Mouse (Mus musculus) embryonic facial prominence, embryonic 15.5 days (tissue): ENCODE measurements around the gene Trim67. TPM values are rescaled to one million over a fixed set of nuclear protein-coding genes. Genes with fewer than 3 reads are reported as not detected.

Source experiments
- ATAC-seq: fragments of 200-750 bp; cut with Nextera tagmentation; 2 replicates; pipeline ENCODE4 v1.8.0; 2017; ENCODE audit warnings: low read depth, moderate TSS enrichment; ENCODE audit not compliant: insufficient number of reproducible peaks, low FRiP score, low TSS enrichment
- H3K27ac ChIP-seq: fragments of 300-500 bp; sonication (generic); replicated peaks from 2 replicates; pipeline ENCODE4 v1.5.1; 2015; ENCODE audit warnings: mild to moderate bottlenecking, inconsistent platforms
- H3K27me3 ChIP-seq: fragments of 300-500 bp; sonication (generic); 2 replicates; pipeline ENCODE4 v1.6.1; 2015; ENCODE audit warnings: inconsistent platforms
- H3K36me3 ChIP-seq: fragments of 300-500 bp; sonication (generic); 2 replicates; pipeline ENCODE4 v1.6.1; 2015; ENCODE audit warnings: mild to moderate bottlenecking, inconsistent platforms
- H3K4me1 ChIP-seq: fragments of 300-500 bp; sonication (generic); 2 replicates; pipeline ENCODE4 v1.6.1; 2015; ENCODE audit warnings: inconsistent platforms
- H3K4me2 ChIP-seq: fragments of 300-500 bp; sonication (generic); replicated peaks from 2 replicates; pipeline ENCODE4 v1.6.1; 2015; ENCODE audit warnings: mild to moderate bottlenecking, inconsistent platforms
- H3K4me3 ChIP-seq: fragments of 300-500 bp; sonication (generic); replicated peaks from 2 replicates; pipeline ENCODE4 v1.5.1; 2015; ENCODE audit warnings: mild to moderate bottlenecking, inconsistent platforms
- H3K9ac ChIP-seq: fragments of 300-500 bp; sonication (generic); 2 replicates; pipeline ENCODE4 v1.6.1; 2015; ENCODE audit warnings: inconsistent platforms
- H3K9me3 ChIP-seq: fragments of 300-500 bp; sonication (generic); replicated peaks from 2 replicates; pipeline ENCODE4 v1.6.1; 2016; ENCODE audit warnings: inconsistent platforms
- WGBS: fragments of 180-500 bp; shearing (Covaris S2); methylation state at CpG from one replicate; pipeline ENCODE4 v1.1.7; 2015; 5-methylcytosine and 5-hydroxymethylcytosine counted together
- polyA plus RNA-seq: library from polyadenylated mRNA; unstranded; fragments of >200 nt; fragmentation: Nextera tagmentation; extraction: Ambion mirVana; gene quantifications from 2 replicates; pipeline ENCODE4 v1.2.1, GENCODE M21; 2015

Gene Trim67
- polyA plus RNA-seq, 1 experiment from 2014 or later: 0.13 TPM

DNA sequence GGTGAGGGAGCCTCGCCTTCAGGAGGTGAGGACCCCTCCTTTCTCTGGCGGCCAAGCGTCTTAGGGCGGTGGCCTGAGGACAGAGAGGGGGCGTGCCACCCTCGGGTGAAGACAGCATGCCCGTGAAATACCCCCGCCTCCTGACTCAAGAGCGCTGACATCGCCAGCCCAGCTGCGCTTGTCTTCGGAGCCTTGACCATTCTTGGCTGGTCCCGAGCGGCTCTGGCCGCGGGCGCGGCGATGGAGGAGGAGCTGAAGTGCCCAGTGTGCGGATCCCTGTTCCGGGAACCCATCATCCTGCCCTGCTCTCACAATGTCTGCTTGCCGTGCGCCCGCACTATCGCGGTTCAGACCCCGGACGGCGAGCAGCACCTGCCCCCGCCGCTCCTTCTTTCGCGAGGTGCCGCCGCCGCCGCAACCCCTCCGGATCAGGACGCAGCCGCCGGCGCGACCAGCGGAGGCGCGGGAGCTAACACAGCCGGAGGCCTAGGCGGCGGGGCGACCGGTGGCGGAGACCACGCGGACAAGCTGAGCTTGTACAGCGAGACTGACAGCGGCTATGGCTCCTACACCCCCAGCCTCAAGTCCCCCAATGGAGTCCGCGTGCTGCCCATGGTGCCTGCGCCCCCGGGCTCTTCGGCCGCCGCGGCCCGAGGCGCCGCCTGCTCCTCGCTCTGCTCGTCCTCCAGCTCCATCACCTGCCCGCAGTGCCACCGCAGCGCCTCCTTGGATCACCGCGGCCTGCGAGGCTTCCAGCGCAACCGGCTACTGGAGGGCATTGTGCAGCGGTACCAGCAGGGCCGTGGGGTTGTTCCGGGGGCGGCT, 981 bp downstream of the Trim67 start:
- H3K9ac ChIP-seq: no peak overlapping the region
- peaks cover 88% of the 10 kb centered on the region for H3K27me3 ChIP-seq
- WGBS: under 1% methylated on average over 81 of the region's 81 CpGs

GRCm38 (mm10) chr8:124794486-124794780, 1.5 kb downstream of the Trim67 start:
- Histone ChIP-seq H3K9ac (no peak overlapping the region), H3K4me3 (peak overlapping the region; percentile 57), H3K27ac (no peak overlapping the region), H3K4me2 (peak overlapping the region; percentile 100), H3K36me3 (no peaks in the 10 kb centered on the region), H3K27me3 (peaks cover 84% of the 10 kb centered on the region), H3K9me3 (no peaks in the 10 kb centered on the region), H3K4me1 (peaks cover 35% of the 10 kb centered on the region)
- 3% methylated on average over 25 of the region's 25 CpGs for whole genome bisulfite sequencing
- no peak for ATAC-seq

More for the DNA sequence above, 981 bp downstream of the Trim67 start:
- H3K9me3 ChIP-seq: no peaks in the 10 kb centered on the region
- peak overlapping the region; percentile 57 for H3K4me3 ChIP-seq
- ATAC-seq: no peak
- H3K36me3 ChIP-seq: no peaks in the 10 kb centered on the region
- H3K27ac ChIP-seq: no peak overlapping the region
- peak overlapping the region; percentile 100 for H3K4me2 ChIP-seq
- H3K4me1 ChIP-seq: peaks cover 35% of the 10 kb centered on the region

DNA sequence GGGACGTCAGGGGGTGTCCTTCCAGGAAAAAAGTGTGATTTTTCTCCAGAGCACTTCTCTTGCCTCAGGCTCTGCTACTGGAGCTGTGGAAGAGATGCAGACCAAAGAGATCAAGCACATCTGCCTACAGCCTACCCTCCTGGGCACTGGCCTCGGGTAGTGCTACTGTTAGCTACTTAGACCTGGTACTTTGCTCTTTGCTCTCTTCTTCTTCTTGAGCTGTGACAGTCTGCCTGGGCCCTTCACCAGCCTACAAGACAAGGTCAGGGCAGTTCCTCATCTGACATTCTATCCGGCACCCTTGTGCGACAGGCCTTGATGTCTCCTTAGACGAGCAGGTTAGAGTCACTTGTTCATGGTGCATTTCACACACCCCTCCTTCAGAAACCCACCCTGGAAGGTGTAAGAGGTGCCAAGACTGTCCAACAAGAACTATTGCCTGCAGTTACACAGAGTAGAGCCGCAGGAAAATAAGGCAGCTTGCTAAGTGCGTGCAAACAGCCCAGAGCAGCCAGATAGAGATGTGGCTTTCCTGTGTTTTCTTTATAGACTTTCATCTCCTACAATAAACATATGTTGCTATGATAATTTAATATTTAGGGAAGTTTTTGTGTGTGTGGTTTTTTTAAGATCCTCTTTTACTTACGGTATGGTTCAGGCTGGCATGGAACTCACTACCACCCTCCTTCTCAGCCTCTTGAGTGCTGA, 3.0 kb downstream of the Trim67 start:
- Histone ChIP-seq H3K9me3 (no peaks in the 10 kb centered on the region), H3K9ac (no peak overlapping the region), H3K36me3 (no peaks in the 10 kb centered on the region), H3K4me1 (peaks cover 35% of the 10 kb centered on the region), H3K4me3 (no peak overlapping the region), H3K27ac (no peak overlapping the region), H3K27me3 (peaks cover 74% of the 10 kb centered on the region), H3K4me2 (no peak overlapping the region)
- WGBS: 70% methylated on average over 8 of the region's 8 CpGs
- ATAC-seq: no peak

- no peaks in the 10 kb centered on the region for H3K9me3 ChIP-seq
- no peak overlapping the region for H3K4me2 ChIP-seq
- H3K9ac ChIP-seq: no peak overlapping the region
- peaks cover 31% of the 10 kb centered on the region for H3K27me3 ChIP-seq
- H3K4me3 ChIP-seq: no peak overlapping the region
- H3K36me3 ChIP-seq: no peaks in the 10 kb centered on the region
- ATAC-seq: no peak
- WGBS: 36% methylated on average over 11 of the region's 11 CpGs
- H3K4me1 ChIP-seq: no peaks in the 10 kb centered on the region
- H3K27ac ChIP-seq: no peak overlapping the region
Measured at GRCm38 (mm10) chr8:124800542-124800941, 7.7 kb downstream of the Trim67 start.

DNA sequence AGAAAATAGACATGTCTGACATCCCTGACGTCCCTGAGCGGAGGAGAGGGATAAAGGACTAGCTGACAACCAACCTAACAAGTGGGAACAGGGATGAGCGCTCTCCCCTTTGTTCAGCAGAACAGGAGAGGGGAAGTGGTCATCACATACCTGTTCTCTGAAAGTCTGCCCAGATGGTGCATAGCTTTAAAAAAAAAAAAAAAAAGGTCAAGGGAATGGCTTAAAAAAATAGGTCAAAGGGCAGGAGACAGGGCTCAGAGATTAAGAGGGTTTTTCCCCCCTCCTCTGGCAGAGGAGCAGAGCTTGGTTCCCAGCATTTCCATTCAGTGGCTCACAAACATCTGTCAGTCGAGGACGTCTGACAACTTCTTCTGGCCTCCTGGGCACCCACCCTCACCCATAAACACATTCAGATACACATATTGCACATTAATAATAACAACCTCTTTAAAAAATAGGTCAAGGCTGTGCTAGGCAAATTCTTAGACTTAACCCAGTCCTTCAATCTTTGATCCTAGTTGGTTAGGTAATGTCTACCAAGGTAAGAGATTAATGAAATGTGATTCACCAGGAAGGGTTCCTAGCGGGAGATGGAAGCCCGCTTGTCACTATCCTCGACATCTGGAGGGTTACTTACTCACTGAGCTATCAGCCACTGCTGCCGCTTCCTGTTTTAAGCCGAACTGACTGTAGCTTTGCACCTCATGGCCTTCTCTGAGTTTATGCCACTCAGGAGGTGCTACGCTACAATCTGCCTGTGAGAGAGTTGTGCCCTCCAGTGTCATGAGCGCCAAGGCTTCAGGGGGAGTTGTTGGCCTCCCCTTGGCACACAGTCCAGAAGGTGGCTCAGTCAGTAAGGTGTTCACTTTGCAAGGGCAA, 11.2 kb downstream of the Trim67 start:
- no peak overlapping the region for H3K4me3 ChIP-seq
- 57% methylated on average over 12 of the region's 12 CpGs for WGBS
- H3K36me3 ChIP-seq: no peaks in the 10 kb centered on the region
- no peak for ATAC-seq
- H3K9ac ChIP-seq: no peak overlapping the region
- no peak overlapping the region for H3K4me2 ChIP-seq
- H3K4me1 ChIP-seq: no peaks in the 10 kb centered on the region
- no peaks in the 10 kb centered on the region for H3K9me3 ChIP-seq
- no peak overlapping the region for H3K27ac ChIP-seq
- H3K27me3 ChIP-seq: peaks cover 3% of the 10 kb centered on the region

- H3K27me3 ChIP-seq: peaks cover under 1% of the 10 kb centered on the region
- no peak for ATAC-seq
- no peak overlapping the region for H3K4me3 ChIP-seq
- H3K9me3 ChIP-seq: no peaks in the 10 kb centered on the region
- 79% methylated on average over 4 of the region's 4 CpGs for WGBS
- H3K36me3 ChIP-seq: no peaks in the 10 kb centered on the region
- H3K9ac ChIP-seq: no peak overlapping the region
- H3K27ac ChIP-seq: no peak overlapping the region
- H3K4me2 ChIP-seq: no peak overlapping the region
- H3K4me1 ChIP-seq: no peaks in the 10 kb centered on the region
Measured at GRCm38 (mm10) chr8:124805990-124806389, 13.1 kb downstream of the Trim67 start.

GRCm38 (mm10) chr8:124809419-124809818, 16.5 kb downstream of the Trim67 start:
- Histone ChIP-seq H3K36me3 (no peaks in the 10 kb centered on the region), H3K27me3 (no peaks in the 10 kb centered on the region; the same call in 1 of the 2 replicates), H3K9ac (no peak overlapping the region), H3K4me2 (no peak overlapping the region), H3K4me3 (no peak overlapping the region), H3K9me3 (no peaks in the 10 kb centered on the region), H3K4me1 (no peaks in the 10 kb centered on the region), H3K27ac (no peak overlapping the region)
- ATAC-seq: no peak
- 76% methylated on average over 2 of the region's 2 CpGs for WGBS

DNA sequence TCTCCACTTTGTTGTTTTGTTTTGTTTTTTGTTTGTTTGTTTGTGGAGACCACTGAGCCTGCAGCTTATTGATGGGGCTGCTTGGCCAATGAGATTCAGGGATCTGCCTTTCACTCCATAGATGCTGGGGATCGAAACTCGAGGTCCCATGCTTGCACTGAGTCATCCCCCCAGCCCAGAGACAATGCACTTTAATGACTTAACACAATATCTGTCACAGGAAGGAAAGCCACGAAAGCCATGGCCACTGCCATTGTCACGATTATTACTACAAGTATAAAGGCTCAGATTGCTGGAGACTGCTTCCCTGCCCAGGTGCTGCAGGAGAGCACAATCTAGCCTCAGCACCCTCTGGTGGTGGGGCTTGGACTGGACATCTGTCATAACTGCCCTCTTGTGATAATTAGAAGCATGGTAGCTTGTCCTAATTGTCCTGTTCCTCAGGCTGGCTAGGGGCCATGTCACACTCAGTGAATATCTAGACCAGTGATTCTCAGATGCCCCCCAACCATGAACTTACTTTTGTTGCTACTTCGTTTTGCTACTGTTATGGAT, 17.2 kb downstream of the Trim67 start:
- ATAC-seq: no peak
- H3K4me2 ChIP-seq: no peak overlapping the region
- H3K36me3 ChIP-seq: no peaks in the 10 kb centered on the region
- H3K9me3 ChIP-seq: no peaks in the 10 kb centered on the region
- no peaks in the 10 kb centered on the region for H3K4me1 ChIP-seq
- H3K27ac ChIP-seq: no peak overlapping the region
- H3K4me3 ChIP-seq: no peak overlapping the region
- no peak overlapping the region for H3K9ac ChIP-seq
- no peaks in the 10 kb centered on the region; the same call in 1 of the 2 replicates for H3K27me3 ChIP-seq
- 52% methylated on average over 5 of the region's 5 CpGs for WGBS

GRCm38 (mm10) chr8:124810689-124811394, 17.9 kb downstream of the Trim67 start:
- WGBS: 39% methylated on average over 9 of the region's 9 CpGs
- H3K4me1 ChIP-seq: no peaks in the 10 kb centered on the region
- no peak overlapping the region for H3K4me2 ChIP-seq
- no peak overlapping the region for H3K27ac ChIP-seq
- H3K36me3 ChIP-seq: no peaks in the 10 kb centered on the region
- no peaks in the 10 kb centered on the region; the same call in 1 of the 2 replicates for H3K27me3 ChIP-seq
- no peaks in the 10 kb centered on the region for H3K9me3 ChIP-seq
- no peak overlapping the region for H3K9ac ChIP-seq
- ATAC-seq: no peak
- H3K4me3 ChIP-seq: no peak overlapping the region

- 87% methylated on average over 4 of the region's 4 CpGs for WGBS
- no peak for ATAC-seq
- peaks cover 8% of the 10 kb centered on the region; the same call in 1 of the 2 replicates for H3K9me3 ChIP-seq
- no peaks in the 10 kb centered on the region for H3K27me3 ChIP-seq
- no peaks in the 10 kb centered on the region for H3K36me3 ChIP-seq
- H3K4me2 ChIP-seq: no peak overlapping the region
- H3K9ac ChIP-seq: no peak overlapping the region
- no peak overlapping the region for H3K4me3 ChIP-seq
- no peak overlapping the region for H3K27ac ChIP-seq
- H3K4me1 ChIP-seq: no peaks in the 10 kb centered on the region
Measured at GRCm38 (mm10) chr8:124813326-124813725, 20.4 kb downstream of the Trim67 start.
